Mouse (Mus musculus) G1E (cell line): ENCODE measurements around the gene Foxs1. TPM values are rescaled to one million over a fixed set of nuclear protein-coding genes. Genes with fewer than 3 reads are reported as not detected.

Experiments
- ATAC-seq: 2 replicates; pipeline ENCODE4 v1.8.0; 2016; ENCODE audit warnings: mild to moderate bottlenecking; ENCODE audit not compliant: insufficient number of reproducible peaks, poor library complexity, low FRiP score, severe bottlenecking; ENCODE audit errors: extremely low read depth
- DNase-seq: peaks from one replicate; pipeline ENCODE4 v3.0.0; 2012; ENCODE audit warnings: low spot score
- H3K27me3 ChIP-seq: 2 replicates; pipeline ENCODE4 v1.6.1; 2012; ENCODE audit warnings: mild to moderate bottlenecking, low read length, inconsistent platforms; ENCODE audit not compliant: insufficient read depth
- H3K36me3 ChIP-seq: replicated peaks from 2 replicates; pipeline ENCODE3; 2012; ENCODE audit warnings: mild to moderate bottlenecking, inconsistent platforms
- H3K4me1 ChIP-seq: 2 replicates; pipeline ENCODE4 v1.6.1; 2012; ENCODE audit warnings: low read depth, low read length, inconsistent platforms, mixed read lengths; ENCODE audit not compliant: insufficient read depth
- H3K4me3 ChIP-seq: 2 replicates; pipeline ENCODE4 v1.5.1; 2012; ENCODE audit warnings: low read depth, mild to moderate bottlenecking, inconsistent platforms, low read length, moderate library complexity, mixed read lengths
- H3K9me3 ChIP-seq: replicated peaks from 2 replicates; pipeline ENCODE4 v1.6.1; 2012; ENCODE audit warnings: inconsistent platforms
- CTCF ChIP-seq: IDR thresholded peaks from 2 replicates; pipeline ENCODE4 v1.5.1; 2012; ENCODE audit warnings: low read depth, low read length, inconsistent platforms, mixed read lengths
- GATA1 ChIP-seq: IDR thresholded peaks from 2 replicates; pipeline ENCODE4 v1.6.1; 2012; ENCODE audit warnings: borderline replicate concordance, low read length, inconsistent platforms, mixed read lengths
- GATA2 ChIP-seq: IDR thresholded peaks from 2 replicates; pipeline ENCODE4 v1.6.1; 2012; ENCODE audit warnings: low read depth, low read length, inconsistent platforms, borderline replicate concordance
- POLR2AphosphoS5 ChIP-seq: IDR thresholded peaks from 2 replicates; pipeline ENCODE4 v1.6.1; 2012; ENCODE audit warnings: low read depth, low read length, inconsistent platforms; ENCODE audit not compliant: insufficient replicate concordance
- TAL1 ChIP-seq: conservative IDR thresholded peaks from 2 replicates; pipeline ENCODE4 v1.6.1; 2012; ENCODE audit warnings: low read depth, low read length, inconsistent platforms, mixed read lengths
- polyA plus RNA-seq: library from polyadenylated mRNA; stranded (reverse); fragments of >175 nt; gene quantifications from 2 replicates; pipeline ENCODE4 v1.2.3, GENCODE M21; 2012
- total RNA-seq, 2 experiments: library from RNA; stranded (forward) in 1 of 2; stranded (reverse) in 1 of 2; fragments of 200-1000 nt in 1 of 2; fragments of >200 nt in 1 of 2; fragmentation: Nextera tagmentation in 1 of 2; gene quantifications; 2 replicates each; pipeline ENCODE4 v1.2.3; 2014 to 2017

Gene Foxs1
- total and polyA plus RNA-seq, 3 experiments: not detected

GRCm38 (mm10) chr2:152928219-152928987, 4.6 kb downstream of the Foxs1 start:
- no peak overlapping the region for H3K4me3 ChIP-seq
- TF ChIP-seq GATA1 (no peak), GATA2 (no peak), CTCF (no peak), TAL1 (no peak), POLR2AphosphoS5 (no peak)
- H3K9me3 ChIP-seq: no peaks in the 10 kb centered on the region
- no peaks in the 10 kb centered on the region for H3K4me1 ChIP-seq
- no peaks in the 10 kb centered on the region for H3K36me3 ChIP-seq
- DNase-seq (no peak), ATAC-seq (no peak)
- peaks cover 42% of the 10 kb centered on the region for H3K27me3 ChIP-seq

- no peak for TF ChIP-seq GATA2
- TF ChIP-seq CTCF: no peak
- no peak for TF ChIP-seq GATA1
- TF ChIP-seq POLR2AphosphoS5: no peak
- no peak for TF ChIP-seq TAL1
- ATAC-seq (no peak), DNase-seq (no peak)
- Histone ChIP-seq H3K4me1 (no peaks in the 10 kb centered on the region), H3K27me3 (peaks cover 39% of the 10 kb centered on the region), H3K4me3 (no peak overlapping the region), H3K36me3 (no peaks in the 10 kb centered on the region), H3K9me3 (no peaks in the 10 kb centered on the region)
These were observed 5.6 kb downstream of the Foxs1 start for GRCm38 (mm10) chr2:152927371-152927770.

- H3K27me3 ChIP-seq: peaks cover 40% of the 10 kb centered on the region
- no peaks in the 10 kb centered on the region for H3K36me3 ChIP-seq
- ATAC-seq (no peak), DNase-seq (no peak)
- H3K4me1 ChIP-seq: no peaks in the 10 kb centered on the region
- TF ChIP-seq CTCF (no peak), POLR2AphosphoS5 (no peak), TAL1 (no peak), GATA1 (no peak), GATA2 (no peak)
- H3K4me3 ChIP-seq: no peak overlapping the region
- no peaks in the 10 kb centered on the region for H3K9me3 ChIP-seq
These were observed 6.1 kb downstream of the Foxs1 start for GRCm38 (mm10) chr2:152926896-152927295.

- no peaks in the 10 kb centered on the region for H3K36me3 ChIP-seq
- no peak overlapping the region for H3K4me3 ChIP-seq
- H3K9me3 ChIP-seq: no peaks in the 10 kb centered on the region
- no peaks in the 10 kb centered on the region for H3K4me1 ChIP-seq
- peaks cover 37% of the 10 kb centered on the region for H3K27me3 ChIP-seq
- ATAC-seq (no peak), DNase-seq (no peak)
- no peak for TF ChIP-seq POLR2AphosphoS5
- TF ChIP-seq CTCF: no peak
- TF ChIP-seq GATA1: no peak
- no peak for TF ChIP-seq GATA2
- TF ChIP-seq TAL1: no peak
These were observed 7.7 kb downstream of the Foxs1 start for GRCm38 (mm10) chr2:152925189-152925872.

- Histone ChIP-seq H3K4me1 (no peaks in the 10 kb centered on the region), H3K9me3 (no peaks in the 10 kb centered on the region), H3K36me3 (no peaks in the 10 kb centered on the region), H3K4me3 (no peak overlapping the region), H3K27me3 (peaks cover 30% of the 10 kb centered on the region)
- TF ChIP-seq GATA2 (no peak), GATA1 (no peak), CTCF (no peak), POLR2AphosphoS5 (no peak), TAL1 (no peak)
- ATAC-seq: no peak
- no peak for DNase-seq
These were observed 8.5 kb downstream of the Foxs1 start for GRCm38 (mm10) chr2:152924543-152924942.

GRCm38 (mm10) chr2:152924128-152924527, 8.9 kb downstream of the Foxs1 start:
- Histone ChIP-seq H3K4me1 (no peaks in the 10 kb centered on the region), H3K36me3 (no peaks in the 10 kb centered on the region), H3K4me3 (no peak overlapping the region), H3K9me3 (no peaks in the 10 kb centered on the region), H3K27me3 (peaks cover 30% of the 10 kb centered on the region)
- DNase-seq: no peak
- ATAC-seq: no peak
- TF ChIP-seq TAL1: no peak
- TF ChIP-seq GATA1: no peak
- TF ChIP-seq GATA2: no peak

- DNase-seq: no peak
- Histone ChIP-seq H3K36me3 (no peaks in the 10 kb centered on the region), H3K27me3 (peaks cover 30% of the 10 kb centered on the region), H3K4me1 (no peaks in the 10 kb centered on the region), H3K4me3 (no peak overlapping the region), H3K9me3 (no peaks in the 10 kb centered on the region)
- ATAC-seq: no peak
- TF ChIP-seq GATA2 (no peak), TAL1 (no peak), CTCF (no peak), POLR2AphosphoS5 (no peak), GATA1 (no peak)
These were observed 9.4 kb downstream of the Foxs1 start for GRCm38 (mm10) chr2:152923621-152924020.
